Mouse (Mus musculus) intestine, embryonic 15.5 days (tissue): ENCODE data around the gene Ctbp2. TPM values are rescaled to one million over a fixed set of nuclear protein-coding genes. Genes with fewer than 3 reads are reported as not detected.

Experiments used
- ATAC-seq: fragments of 200-750 bp; cut with Nextera tagmentation; 2 replicates; pipeline ENCODE4 v1.8.0; 2017; ENCODE audit warnings: moderate TSS enrichment, moderate library complexity
- H3K27ac ChIP-seq: fragments of 300-500 bp; sonication (generic); 2 replicates; pipeline ENCODE4 v1.5.1; 2015; ENCODE audit warnings: mild to moderate bottlenecking, inconsistent platforms
- H3K27me3 ChIP-seq: fragments of 300-500 bp; sonication (generic); replicated peaks from 2 replicates; pipeline ENCODE4 v1.6.1; 2015; ENCODE audit warnings: inconsistent platforms
- H3K36me3 ChIP-seq: fragments of 300-500 bp; sonication (generic); 2 replicates; pipeline ENCODE4 v1.6.1; 2015; ENCODE audit warnings: inconsistent platforms
- H3K4me1 ChIP-seq: fragments of 300-500 bp; sonication (generic); replicated peaks from 2 replicates; pipeline ENCODE4 v1.6.1; 2015; ENCODE audit warnings: inconsistent platforms
- H3K4me2 ChIP-seq: fragments of 300-500 bp; sonication (generic); replicated peaks from 2 replicates; pipeline ENCODE4 v1.6.1; 2015; ENCODE audit warnings: mild to moderate bottlenecking, inconsistent platforms
- H3K4me3 ChIP-seq: fragments of 300-500 bp; sonication (generic); replicated peaks from 2 replicates; pipeline ENCODE4 v1.5.1; 2015; ENCODE audit warnings: inconsistent platforms
- H3K9ac ChIP-seq: fragments of 300-500 bp; sonication (generic); 2 replicates; pipeline ENCODE4 v1.6.1; 2015; ENCODE audit warnings: inconsistent platforms
- H3K9me3 ChIP-seq: fragments of 300-500 bp; sonication (generic); 2 replicates; pipeline ENCODE4 v1.6.1; 2016; ENCODE audit warnings: inconsistent platforms
- WGBS: fragments of 180-500 bp; shearing (Covaris S2); methylation state at CpG from one replicate; pipeline ENCODE4 v1.1.7; 2015; 5-methylcytosine and 5-hydroxymethylcytosine counted together
- polyA plus RNA-seq: library from polyadenylated mRNA; unstranded; fragments of >200 nt; fragmentation: Nextera tagmentation; extraction: Ambion mirVana; gene quantifications from 2 replicates; pipeline ENCODE4 v1.2.1, GENCODE M21; 2015

Ctbp2 gene
- polyA plus RNA-seq, 1 experiment from 2014 or later = 85.5 TPM

DNA sequence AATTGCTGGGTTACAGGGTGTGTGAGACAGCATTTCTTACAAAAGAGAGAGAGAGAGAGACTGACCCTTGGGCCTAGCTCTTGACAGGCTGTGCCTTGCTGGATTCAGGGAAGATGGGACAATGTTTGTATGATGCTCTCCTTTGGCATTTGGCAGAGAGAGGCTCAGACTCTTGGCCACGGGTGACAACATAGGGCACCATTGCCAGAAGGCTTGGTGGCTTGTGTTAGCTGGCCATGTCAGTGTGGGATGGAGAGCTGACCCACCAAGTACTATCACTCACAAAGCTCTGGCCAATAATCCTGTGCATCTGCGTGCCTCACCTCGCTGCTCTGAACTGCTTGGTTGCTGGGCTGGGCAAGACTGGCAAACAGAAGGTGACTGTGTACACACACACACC lies 113.7 kb downstream of the Ctbp2 start:
- peak overlapping the region; percentile 32; the same call in 1 of the 2 replicates for H3K27ac ChIP-seq
- no peak overlapping the region for H3K9ac ChIP-seq
- WGBS = 70% methylated on average over 3 of the region's 3 CpGs
- peaks cover 5% of the 10 kb centered on the region; the same call in 1 of the 2 replicates for H3K36me3 ChIP-seq
- peaks cover 63% of the 10 kb centered on the region for H3K4me1 ChIP-seq
- no peaks in the 10 kb centered on the region for H3K9me3 ChIP-seq
- H3K27me3 ChIP-seq = no peaks in the 10 kb centered on the region
- no peak for ATAC-seq
- H3K4me2 ChIP-seq = no peak overlapping the region
- no peak overlapping the region for H3K4me3 ChIP-seq

DNA sequence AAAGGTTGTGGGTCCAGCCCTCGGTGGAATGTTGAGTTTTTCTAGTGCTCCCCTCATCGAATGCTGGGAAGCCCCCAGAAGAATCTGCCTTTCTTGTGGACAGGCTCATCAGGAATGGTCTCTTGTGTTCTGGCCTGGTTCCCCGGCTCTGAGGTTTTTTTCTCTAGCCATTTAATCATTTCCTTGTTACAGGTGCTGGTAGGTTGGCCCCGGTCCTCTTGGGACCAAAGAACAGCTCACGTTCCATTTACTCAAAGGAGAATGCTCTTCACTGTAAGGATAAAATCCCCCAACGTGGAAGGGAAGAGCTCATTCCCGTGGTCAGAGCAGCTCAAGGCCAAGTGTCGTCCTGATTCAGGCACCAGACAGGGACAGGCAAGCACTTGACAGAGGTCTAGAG lies 114.5 kb downstream of the Ctbp2 start:
- no peak overlapping the region for H3K4me2 ChIP-seq
- no peak overlapping the region for H3K9ac ChIP-seq
- no peaks in the 10 kb centered on the region for H3K9me3 ChIP-seq
- H3K4me3 ChIP-seq = no peak overlapping the region
- no peaks in the 10 kb centered on the region for H3K27me3 ChIP-seq
- H3K4me1 ChIP-seq = peaks cover 56% of the 10 kb centered on the region
- no peak for ATAC-seq
- 72% methylated on average over 8 of the region's 8 CpGs for WGBS
- H3K36me3 ChIP-seq = peaks cover 5% of the 10 kb centered on the region; the same call in 1 of the 2 replicates
- no peak overlapping the region for H3K27ac ChIP-seq

DNA sequence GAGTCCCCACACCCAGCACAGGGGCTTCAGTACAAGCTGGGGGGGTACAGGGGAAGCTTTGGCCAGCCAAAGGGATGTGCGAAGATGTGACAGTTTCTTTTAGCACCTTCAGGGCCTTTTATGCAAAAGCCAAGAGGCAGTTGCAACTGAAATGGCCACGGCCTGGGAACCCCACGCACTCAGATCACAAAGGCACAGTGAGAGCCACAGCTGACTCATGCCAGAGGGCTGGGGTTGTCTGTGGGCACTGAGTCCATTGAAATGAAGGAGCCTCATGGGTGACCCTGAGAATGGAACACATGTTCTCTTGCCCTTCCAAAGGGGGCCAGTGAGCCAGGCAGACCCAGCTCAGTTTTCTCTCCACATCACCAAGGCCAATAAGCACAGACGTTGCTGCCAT lies 115.5 kb downstream of the Ctbp2 start:
- Histone ChIP-seq H3K4me3 (no peak overlapping the region), H3K4me1 (peaks cover 55% of the 10 kb centered on the region), H3K9ac (no peak overlapping the region), H3K36me3 (peaks cover 3% of the 10 kb centered on the region; the same call in 1 of the 2 replicates), H3K27ac (0 out of 2 replicates have a peak overlapping the region, but pooled peaks have one; percentile 20), H3K9me3 (no peaks in the 10 kb centered on the region), H3K4me2 (no peak overlapping the region), H3K27me3 (no peaks in the 10 kb centered on the region)
- WGBS = 88% methylated on average over 4 of the region's 4 CpGs
- no peak for ATAC-seq

DNA sequence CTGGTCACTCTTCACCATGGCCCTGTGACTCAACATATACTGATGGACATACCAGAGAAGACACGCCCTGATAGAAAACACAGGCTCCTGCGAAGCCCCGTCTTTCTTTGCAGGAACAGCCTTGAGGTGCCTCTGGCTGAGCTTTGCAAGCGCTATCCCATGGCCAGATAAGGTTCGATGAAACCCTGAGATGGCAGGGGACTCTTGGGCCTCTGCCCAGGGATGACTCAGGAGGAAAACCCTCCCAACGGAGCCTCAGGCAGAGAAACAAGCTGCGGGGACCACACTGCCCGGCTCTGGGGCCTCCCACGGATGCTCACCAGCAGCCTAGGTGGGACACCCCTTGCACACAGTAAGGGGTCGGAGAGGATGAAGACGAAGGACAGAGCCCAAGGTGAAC lies 116.8 kb downstream of the Ctbp2 start:
- WGBS = 43% methylated on average over 11 of the region's 11 CpGs
- Histone ChIP-seq H3K9ac (no peak overlapping the region), H3K9me3 (no peaks in the 10 kb centered on the region), H3K4me3 (no peak overlapping the region), H3K4me1 (peaks cover 52% of the 10 kb centered on the region), H3K4me2 (no peak overlapping the region), H3K27ac (peak overlapping the region; percentile 56), H3K27me3 (no peaks in the 10 kb centered on the region), H3K36me3 (no peaks in the 10 kb centered on the region)
- ATAC-seq = peak; percentile 69

DNA sequence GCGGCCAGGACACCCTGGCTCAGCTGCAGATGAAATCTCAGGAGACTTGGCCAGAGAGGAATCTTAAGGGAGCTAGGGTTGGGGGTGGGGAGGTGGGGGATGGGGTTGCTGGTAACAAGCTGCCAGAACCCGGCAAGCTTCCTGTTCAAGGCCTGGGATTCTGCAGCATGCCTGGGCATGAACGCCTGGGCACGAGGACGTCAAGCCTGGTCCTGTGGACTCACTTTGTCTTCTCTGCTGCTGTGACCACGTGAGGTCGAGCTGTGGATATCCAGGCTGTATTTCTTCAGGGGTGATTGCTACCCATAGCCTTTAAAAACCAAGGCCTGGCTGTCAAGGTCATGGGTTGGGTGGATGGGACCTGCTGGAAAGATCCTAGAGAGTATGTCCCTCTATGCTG lies 118.4 kb downstream of the Ctbp2 start:
- H3K9me3 ChIP-seq = no peaks in the 10 kb centered on the region
- H3K4me3 ChIP-seq = no peak overlapping the region
- H3K27me3 ChIP-seq = no peaks in the 10 kb centered on the region
- WGBS = 74% methylated on average over 7 of the region's 7 CpGs
- H3K36me3 ChIP-seq = no peaks in the 10 kb centered on the region
- no peak overlapping the region for H3K9ac ChIP-seq
- no peak overlapping the region for H3K4me2 ChIP-seq
- H3K27ac ChIP-seq = no peak overlapping the region
- peaks cover 42% of the 10 kb centered on the region for H3K4me1 ChIP-seq
- ATAC-seq = no peak

DNA sequence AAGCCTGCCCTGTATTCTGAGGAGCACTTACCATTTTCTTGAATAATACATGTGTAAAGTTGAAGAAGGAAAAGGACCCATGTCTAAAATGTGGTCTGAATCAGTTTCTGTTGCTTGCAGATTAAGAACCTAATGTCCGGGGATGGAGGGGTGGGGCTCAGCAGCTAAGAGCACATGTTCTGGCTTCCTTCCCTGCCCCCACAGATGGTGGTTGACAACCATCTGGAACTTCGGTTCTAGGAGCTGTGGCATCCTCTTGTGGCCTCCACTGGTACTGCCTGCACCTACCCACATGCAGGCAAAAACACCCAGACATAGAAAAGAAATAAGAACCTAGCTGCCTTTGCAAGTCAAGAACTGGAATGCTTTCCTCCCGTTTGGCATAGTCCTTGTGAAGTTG lies 120.7 kb downstream of the Ctbp2 start:
- peak; percentile 32; the same call in 1 of the 2 replicates for ATAC-seq
- H3K4me1 ChIP-seq = peaks cover 26% of the 10 kb centered on the region
- H3K4me2 ChIP-seq = no peak overlapping the region
- H3K27ac ChIP-seq = no peak overlapping the region
- no peak overlapping the region for H3K4me3 ChIP-seq
- no peak overlapping the region for H3K9ac ChIP-seq
- no peaks in the 10 kb centered on the region for H3K27me3 ChIP-seq
- no peaks in the 10 kb centered on the region for H3K9me3 ChIP-seq
- H3K36me3 ChIP-seq = peaks cover 8% of the 10 kb centered on the region
- 15% methylated on average over 3 of the region's 3 CpGs for WGBS

DNA sequence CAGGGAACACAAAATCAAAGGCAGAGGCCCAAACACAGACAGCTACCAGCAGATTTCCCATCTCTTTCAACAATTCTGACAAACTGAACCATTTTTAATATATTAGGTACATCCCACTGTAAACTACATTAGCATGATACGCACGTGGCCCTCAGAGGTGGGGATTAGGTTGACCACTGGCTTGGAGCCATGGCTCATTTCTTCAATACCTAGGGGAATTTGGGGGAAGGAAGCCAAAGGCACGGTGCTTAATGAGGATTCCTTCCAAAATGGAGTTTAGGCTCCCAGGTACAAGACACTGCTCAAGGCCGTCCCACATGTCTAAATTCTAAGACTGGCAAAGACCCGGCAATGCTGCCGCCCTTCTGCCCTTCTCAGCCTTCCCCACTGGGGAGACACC lies 121.9 kb downstream of the Ctbp2 start:
- WGBS = 85% methylated on average over 6 of the region's 6 CpGs
- no peaks in the 10 kb centered on the region for H3K27me3 ChIP-seq
- no peak overlapping the region for H3K4me3 ChIP-seq
- no peaks in the 10 kb centered on the region for H3K9me3 ChIP-seq
- no peak for ATAC-seq
- H3K27ac ChIP-seq = no peak overlapping the region
- H3K4me2 ChIP-seq = no peak overlapping the region
- H3K4me1 ChIP-seq = peaks cover 15% of the 10 kb centered on the region
- H3K9ac ChIP-seq = no peak overlapping the region
- peaks cover 19% of the 10 kb centered on the region for H3K36me3 ChIP-seq

DNA sequence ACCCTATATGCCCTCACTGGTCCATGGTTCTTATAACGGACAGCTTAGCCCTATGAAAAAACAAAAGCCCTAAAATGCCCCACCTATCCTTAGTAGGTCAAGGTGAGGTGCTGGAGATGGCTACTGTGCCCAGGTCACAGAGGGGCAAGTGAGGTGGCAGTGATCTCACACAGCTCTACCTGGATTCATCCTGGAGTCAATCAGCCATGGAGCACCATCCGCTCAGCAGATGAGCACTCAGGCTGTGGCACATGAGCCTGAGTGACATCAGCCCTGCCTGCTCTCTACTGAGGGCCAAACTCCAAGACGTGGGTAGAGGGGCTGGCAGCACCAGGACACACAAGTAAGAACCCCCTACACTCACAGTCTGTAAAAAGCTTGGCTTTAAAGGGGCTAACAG lies 122.8 kb downstream of the Ctbp2 start:
- Histone ChIP-seq H3K9ac (no peak overlapping the region), H3K27ac (no peak overlapping the region), H3K9me3 (no peaks in the 10 kb centered on the region), H3K27me3 (no peaks in the 10 kb centered on the region), H3K4me1 (peaks cover 13% of the 10 kb centered on the region), H3K4me3 (no peak overlapping the region), H3K4me2 (no peak overlapping the region), H3K36me3 (peaks cover 27% of the 10 kb centered on the region)
- 88% methylated on average over 3 of the region's 3 CpGs for WGBS
- no peak for ATAC-seq

DNA sequence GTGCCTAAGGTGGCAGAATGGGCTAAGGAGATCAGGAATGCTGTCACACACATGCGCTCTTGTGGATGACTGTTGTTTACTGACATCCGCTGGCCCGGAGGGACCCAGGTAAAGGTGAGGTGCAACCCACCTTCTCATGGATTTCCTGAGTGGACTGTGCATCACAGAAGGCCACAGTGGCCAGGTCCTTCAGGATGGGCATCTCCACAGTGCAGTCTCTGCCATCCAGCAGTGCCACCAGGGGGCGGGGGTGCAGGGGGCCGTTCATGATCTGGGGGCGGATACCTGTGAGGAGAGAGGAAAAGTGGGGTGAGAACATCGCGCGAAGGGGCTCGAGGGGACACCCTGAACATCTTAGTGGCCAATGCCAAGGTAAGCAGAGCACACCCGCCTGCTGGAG lies 125.1 kb downstream of the Ctbp2 start:
- Histone ChIP-seq H3K4me3 (no peak overlapping the region), H3K27me3 (no peaks in the 10 kb centered on the region), H3K4me2 (no peak overlapping the region), H3K9me3 (no peaks in the 10 kb centered on the region), H3K9ac (no peak overlapping the region), H3K27ac (no peak overlapping the region), H3K4me1 (0 out of 2 replicates have a peak, but pooled peaks cover 5% of the 10 kb centered on the region), H3K36me3 (peaks cover 36% of the 10 kb centered on the region)
- 89% methylated on average over 11 of the region's 11 CpGs for WGBS
- ATAC-seq = no peak

DNA sequence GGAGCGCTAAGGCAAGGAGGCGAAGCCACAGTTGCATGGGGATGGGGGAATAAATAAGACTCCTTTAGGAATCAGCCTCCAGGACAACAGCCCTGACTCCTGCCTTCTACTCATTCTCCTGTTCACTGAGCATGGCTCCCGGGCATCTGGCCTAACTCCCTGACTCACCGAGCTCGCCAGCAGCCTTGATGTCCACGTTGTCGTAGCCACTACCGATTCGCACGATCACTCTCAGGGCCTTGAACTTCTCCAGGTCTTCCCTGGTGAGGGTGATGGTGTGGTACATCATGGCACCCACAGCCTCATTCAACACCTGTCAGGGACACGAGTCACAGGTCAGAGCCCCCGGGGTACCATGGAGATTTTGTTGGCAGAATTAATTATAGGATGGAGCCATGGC lies 125.5 kb downstream of the Ctbp2 start:
- H3K4me2 ChIP-seq = no peak overlapping the region
- H3K36me3 ChIP-seq = peaks cover 40% of the 10 kb centered on the region
- H3K4me1 ChIP-seq = 0 out of 2 replicates have a peak, but pooled peaks cover 5% of the 10 kb centered on the region
- no peak for ATAC-seq
- 96% methylated on average over 12 of the region's 12 CpGs for WGBS
- H3K9ac ChIP-seq = no peak overlapping the region
- H3K27ac ChIP-seq = no peak overlapping the region
- H3K27me3 ChIP-seq = no peaks in the 10 kb centered on the region
- H3K4me3 ChIP-seq = no peak overlapping the region
- H3K9me3 ChIP-seq = no peaks in the 10 kb centered on the region

DNA sequence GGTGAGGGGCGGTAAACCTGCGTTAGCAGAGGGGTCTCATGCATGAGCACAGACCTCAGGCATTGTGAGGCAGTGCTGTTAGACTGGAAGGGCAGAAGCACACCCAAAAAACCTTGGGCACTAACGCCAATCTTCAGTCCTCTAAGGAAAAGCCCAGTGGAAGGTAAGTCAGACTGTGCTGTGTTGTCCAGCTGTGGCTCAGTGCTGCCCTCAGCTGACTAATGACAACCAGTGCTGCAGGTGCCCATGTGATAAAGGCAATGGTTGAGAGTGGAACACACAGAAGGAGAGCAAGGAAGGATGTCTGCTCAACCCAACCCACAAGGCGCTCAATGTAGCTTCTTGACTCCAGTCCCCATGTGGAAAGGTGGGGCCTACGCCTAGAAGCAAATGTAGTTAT lies 127.8 kb downstream of the Ctbp2 start:
- Histone ChIP-seq H3K9me3 (no peaks in the 10 kb centered on the region), H3K36me3 (peaks cover 45% of the 10 kb centered on the region), H3K4me1 (no peaks in the 10 kb centered on the region), H3K9ac (no peak overlapping the region), H3K4me3 (no peak overlapping the region), H3K4me2 (no peak overlapping the region), H3K27me3 (no peaks in the 10 kb centered on the region), H3K27ac (no peak overlapping the region)
- no peak for ATAC-seq
- WGBS = 89% methylated on average over 5 of the region's 5 CpGs

DNA sequence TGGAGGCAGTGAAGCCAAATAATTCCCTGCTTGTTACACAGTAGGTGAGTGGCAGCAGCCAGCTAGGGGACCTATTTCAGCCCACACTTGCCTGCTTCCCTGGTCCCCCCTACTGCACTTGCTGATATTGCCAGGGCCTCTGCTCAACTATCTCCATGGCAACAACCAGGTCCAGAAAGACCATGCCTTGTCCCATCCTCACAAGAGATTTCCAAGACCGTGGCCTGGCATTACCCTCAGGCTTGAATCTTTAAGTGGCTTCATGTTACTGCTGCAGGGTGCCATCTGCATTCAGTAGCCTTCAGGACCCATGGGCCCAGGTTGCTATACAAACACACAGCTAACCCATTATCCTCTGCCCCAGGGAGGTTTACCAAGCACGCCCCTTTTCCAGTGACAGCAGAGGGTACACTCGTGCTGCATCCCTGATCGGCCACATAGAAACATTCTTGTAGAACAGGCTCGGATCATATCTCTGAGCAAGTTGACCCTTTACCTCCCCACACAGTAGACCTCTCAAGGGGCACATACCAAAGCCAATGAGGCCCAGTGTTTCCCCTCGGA lies 129.4 kb downstream of the Ctbp2 start:
- no peak overlapping the region for H3K27ac ChIP-seq
- no peak overlapping the region for H3K4me2 ChIP-seq
- no peak for ATAC-seq
- H3K4me3 ChIP-seq = no peak overlapping the region
- no peaks in the 10 kb centered on the region for H3K9me3 ChIP-seq
- H3K36me3 ChIP-seq = peaks cover 57% of the 10 kb centered on the region
- H3K27me3 ChIP-seq = no peaks in the 10 kb centered on the region
- no peaks in the 10 kb centered on the region for H3K4me1 ChIP-seq
- 75% methylated on average over 6 of the region's 6 CpGs for WGBS
- no peak overlapping the region for H3K9ac ChIP-seq

DNA sequence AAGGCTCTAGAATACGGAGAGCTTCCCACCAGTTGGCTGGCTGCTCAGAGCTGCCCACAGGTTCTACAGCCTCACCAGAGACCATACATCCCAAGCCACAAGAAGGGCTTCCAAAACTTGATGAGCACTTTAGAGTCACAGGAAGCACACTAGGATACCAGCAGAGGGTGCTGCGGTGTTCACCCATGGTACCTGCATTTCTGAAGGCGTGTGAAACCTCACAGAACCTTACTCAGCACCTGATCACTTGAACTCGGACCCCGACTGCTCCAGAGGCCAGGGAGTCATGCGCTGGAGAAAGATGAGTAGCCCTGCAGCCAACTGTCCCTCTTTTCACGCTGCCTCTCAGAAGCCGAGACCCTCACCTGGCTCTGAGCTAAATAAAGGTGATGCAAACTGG lies 130.0 kb downstream of the Ctbp2 start:
- Histone ChIP-seq H3K9me3 (no peaks in the 10 kb centered on the region), H3K4me3 (no peak overlapping the region), H3K27ac (no peak overlapping the region), H3K27me3 (no peaks in the 10 kb centered on the region), H3K9ac (no peak overlapping the region), H3K36me3 (peaks cover 55% of the 10 kb centered on the region), H3K4me2 (no peak overlapping the region), H3K4me1 (no peaks in the 10 kb centered on the region)
- WGBS = 88% methylated on average over 8 of the region's 8 CpGs
- no peak for ATAC-seq
